Mouse (Mus musculus): ENCODE data around the gene Rab2b. TPM values are rescaled to one million over a fixed set of nuclear protein-coding genes. Genes with fewer than 3 reads are reported as not detected.
A peak's percentile ranks its signal among the peaks of the same experiment; 100 is the strongest.

Gene Rab2b
- total and polyA plus RNA-seq, 3 experiments: 3.0 to 5.9 TPM; not detected in 1

DNA sequence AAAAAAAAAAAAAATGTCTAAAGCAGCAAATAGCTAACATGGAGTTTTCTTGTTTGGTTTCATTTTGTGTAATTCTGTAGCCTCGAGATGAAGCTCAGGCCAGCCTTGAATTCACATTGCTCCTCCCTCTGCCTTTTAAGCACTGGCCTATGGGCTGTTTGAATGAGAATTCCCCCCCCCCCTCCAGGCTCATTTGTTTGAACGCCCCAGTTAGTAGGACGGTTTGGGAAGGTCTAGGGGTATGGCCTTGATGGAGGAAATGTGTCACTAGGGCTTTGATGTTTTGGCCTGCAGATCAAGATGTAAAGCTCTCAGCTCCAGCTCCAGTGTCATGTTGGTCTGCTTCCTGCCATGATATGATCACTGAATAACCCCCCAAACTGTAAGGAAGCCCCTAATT, 6.6 kb downstream of the Rab2b start:
- Histone ChIP-seq H3K9ac (ENCODE audit: control insufficient read depth, low read depth, low read length, poor library complexity, severe bottlenecking) (no peak overlapping the region), H3K4me1 (ENCODE audit: control insufficient read depth in 1 of 2, insufficient read depth in 2 of 2, low read length in 2 of 2) (no peaks in the 10 kb centered on the region), H3K4me3 (ENCODE audit: control insufficient read depth in 1 of 2, insufficient read depth in 1 of 2, low read depth in 2 of 2, low read length in 2 of 2) (no peak overlapping the region), H3K27me3 (ENCODE audit: control insufficient read depth in 1 of 2, insufficient read depth in 2 of 2, low read length in 2 of 2) (no peaks in the 10 kb centered on the region), H3K27ac (ENCODE audit: control insufficient read depth, low read depth, low read length) (no peak overlapping the region), H3K36me3 (ENCODE audit: control insufficient read depth in 1 of 2, insufficient read depth in 2 of 2, low read length in 2 of 2) (no peaks in the 10 kb centered on the region), H3K9me3 (replicated peaks; ENCODE audit: insufficient read depth, low read length) (no peaks in the 10 kb centered on the region), H3K79me2 (ENCODE audit: control insufficient read depth, insufficient read depth, low read length, poor library complexity) (no peaks in the 10 kb centered on the region)
- TF ChIP-seq ZMIZ1 (IDR thresholded peaks at IDR 0.05; ENCODE audit: low read depth, low read length): no peak
- DNase-seq (ENCODE audit: low read depth, low spot score): no peak

DNA sequence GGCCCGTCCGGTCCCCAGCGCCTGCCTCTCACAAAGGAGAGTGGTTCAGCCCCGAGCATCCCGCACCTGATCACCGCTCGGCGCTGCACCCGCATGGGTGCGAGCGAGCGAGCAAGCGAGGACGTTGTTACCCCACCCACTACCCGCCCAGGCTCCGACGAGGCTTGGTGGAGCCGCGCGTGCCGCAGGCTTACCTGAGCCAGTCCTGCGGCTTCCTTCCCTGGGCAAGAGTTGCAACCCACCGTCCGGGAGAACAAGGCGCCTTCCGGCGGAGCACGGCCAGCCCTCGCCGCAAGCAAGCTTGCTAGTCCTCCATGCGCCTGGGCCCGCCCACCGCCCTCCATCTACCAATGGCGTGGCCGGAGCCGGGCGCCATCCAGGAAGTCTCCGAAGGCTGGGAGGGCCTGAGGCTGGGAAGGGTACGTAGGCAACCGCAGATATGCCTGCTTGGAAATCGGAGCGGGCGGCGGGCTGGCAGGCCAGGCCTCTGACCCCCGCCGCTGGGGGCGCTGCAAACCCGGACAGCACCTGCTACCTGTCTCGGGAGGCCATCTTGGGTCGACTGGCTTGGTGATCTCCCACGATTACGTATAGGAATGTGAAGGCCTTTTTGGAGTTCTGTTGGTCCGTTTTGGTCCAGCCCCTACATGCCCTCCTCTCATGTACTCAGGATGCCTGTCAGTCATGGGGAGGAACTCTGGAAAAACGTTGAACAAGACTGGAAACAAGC, 21.7 kb downstream of the Rab2b start, which contains the start of gene Chd8:
Chd8 (minus strand) TSS at position 297 of the 730 bp plus-strand sequence.
- Histone ChIP-seq H3K4me1 (ENCODE audit: control insufficient read depth in 1 of 2, insufficient read depth in 2 of 2, low read length in 2 of 2) (peaks cover 6 to 17% of the 10 kb centered on the region in 2 experiments; a peak in 3 of 4 replicates), H3K9ac (ENCODE audit: control insufficient read depth, low read depth, low read length, poor library complexity, severe bottlenecking) (peak within 1 kb of the TSS; percentile 74), H3K27me3 (ENCODE audit: control insufficient read depth in 1 of 2, insufficient read depth in 2 of 2, low read length in 2 of 2) (no peaks in the 10 kb centered on the region), H3K4me3 (ENCODE audit: control insufficient read depth in 1 of 2, insufficient read depth in 1 of 2, low read depth in 2 of 2, low read length in 2 of 2) (peak within 1 kb of the TSS; percentile 89 to 91), H3K36me3 (ENCODE audit: control insufficient read depth in 1 of 2, insufficient read depth in 2 of 2, low read length in 2 of 2) (peaks cover 0 to 21% of the 10 kb centered on the region in 2 experiments; a peak in 2 of 4 replicates), H3K79me2 (ENCODE audit: control insufficient read depth, insufficient read depth, low read length, poor library complexity) (peaks cover 36% of the 10 kb centered on the region), H3K27ac (ENCODE audit: control insufficient read depth, low read depth, low read length) (peak within 1 kb of the TSS; percentile 77), H3K9me3 (replicated peaks; ENCODE audit: insufficient read depth, low read length) (no peaks in the 10 kb centered on the region)
- peak; percentile 99 for DNase-seq (ENCODE audit: low read depth, low spot score)
- TF ChIP-seq POLR2A (IDR thresholded peaks at IDR 0.05; ENCODE audit: control insufficient read depth in 1 of 2, insufficient read depth in 1 of 2, low read depth in 1 of 2, low read length in 2 of 2, poor library complexity in 1 of 2) (peak; percentile 74 to 80), SMC3 (IDR thresholded peaks at IDR 0.05; ENCODE audit: low read depth, low read length) (no peak), CTCF (IDR thresholded peaks at IDR 0.05 in 2 of 3, conservative IDR thresholded peaks at IDR 0.05 in 1 of 3; ENCODE audit: control insufficient read depth in 1 of 3, insufficient read depth in 1 of 3, low read depth in 2 of 3, low read length in 3 of 3, poor library complexity in 1 of 3, severe bottlenecking in 1 of 3) (peak; percentile 70 to 89 (median 88)), KAT2A (conservative IDR thresholded peaks at IDR 0.05; ENCODE audit: low read depth, low read length) (peak; percentile 70; the same call in 1 of the 2 replicates), MYB (IDR thresholded peaks at IDR 0.05; ENCODE audit: low read depth, low read length) (no peak), EP300 (IDR thresholded peaks at IDR 0.05; ENCODE audit: low read depth in 1 of 2, low read length in 2 of 2) (0 out of 4 replicates have a peak, but pooled peaks of 1 of the 2 experiments have one; percentile 4), MAFK (IDR thresholded peaks at IDR 0.05; ENCODE audit: borderline replicate concordance, low read depth, low read length) (no peak), CHD2 (IDR thresholded peaks at IDR 0.05; ENCODE audit: low read length) (no peak), HCFC1 (IDR thresholded peaks at IDR 0.05; ENCODE audit: low read depth, low read length) (peak; percentile 91), RCOR1 (IDR thresholded peaks at IDR 0.05; ENCODE audit: low read depth, low read length) (no peak), MEF2A (IDR thresholded peaks at IDR 0.05; ENCODE audit: extremely low read depth, insufficient replicate concordance, low read depth, low read length, poor library complexity, severe bottlenecking) (no peak), UBTF (IDR thresholded peaks at IDR 0.05; ENCODE audit: borderline replicate concordance, insufficient read depth, low read depth, low read length) (no peak), TCF12 (IDR thresholded peaks at IDR 0.05; ENCODE audit: low read depth, low read length) (peak; percentile 59; the same call in 1 of the 2 replicates), MYC (IDR thresholded peaks at IDR 0.05; ENCODE audit: low read depth, low read length) (peak; percentile 31; the same call in 1 of the 2 replicates), NELFE (IDR thresholded peaks at IDR 0.05; ENCODE audit: low read depth, low read length) (peak; percentile 73), SIN3A (IDR thresholded peaks at IDR 0.05; ENCODE audit: low read length) (peak; percentile 84), POLR2AphosphoS2 (IDR thresholded peaks at IDR 0.05; ENCODE audit: low read length) (peak; percentile 56; the same call in 1 of the 2 replicates), ELF1 (IDR thresholded peaks at IDR 0.05; ENCODE audit: low read depth, low read length) (peak; percentile 96), RAD21 (IDR thresholded peaks at IDR 0.05; ENCODE audit: low read depth, low read length) (no peak), GABPA (IDR thresholded peaks at IDR 0.05; ENCODE audit: low read depth, low read length) (0 out of 2 replicates have a peak, but pooled peaks have one; percentile 19), ZKSCAN1 (IDR thresholded peaks at IDR 0.05; ENCODE audit: low read depth, low read length) (no peak), MAZ (IDR thresholded peaks at IDR 0.05; ENCODE audit: low read depth, low read length) (peak; percentile 11; the same call in 1 of the 2 replicates), POLR2AphosphoS5 (IDR thresholded peaks at IDR 0.05; ENCODE audit: borderline replicate concordance, low read depth, low read length) (0 out of 2 replicates have a peak, but pooled peaks have one; percentile 61), MAX (IDR thresholded peaks at IDR 0.05; ENCODE audit: low read length) (peak; percentile 74; the same call in 1 of the 2 replicates), ETS1 (IDR thresholded peaks at IDR 0.05; ENCODE audit: low read depth, low read length) (no peak), USF1 (IDR thresholded peaks at IDR 0.05; ENCODE audit: low read depth, low read length) (peak; percentile 20; the same call in 1 of the 2 replicates), MXI1 (IDR thresholded peaks at IDR 0.05; ENCODE audit: low read depth, low read length) (peak; percentile 80), E2F4 (IDR thresholded peaks at IDR 0.05; ENCODE audit: borderline replicate concordance, low read depth, low read length) (no peak), JUND (IDR thresholded peaks at IDR 0.05; ENCODE audit: low read depth, low read length) (no peak)
